Mouse (Mus musculus) urinary bladder, adult 2 months (tissue): ENCODE results near the gene Olfr1564. TPM values are rescaled to one million over a fixed set of nuclear protein-coding genes. Genes with fewer than 3 reads are reported as not detected.
"Not testable (repeated sequence)": the region's sequence is repeated elsewhere in the genome, so short reads cannot be mapped to it uniquely, and the experiment has no call there.

Source experiments
- DNase-seq: peaks from one replicate; pipeline ENCODE4 v3.0.0; 2022; ENCODE audit warnings: low spot score
- polyA plus RNA-seq: library from polyadenylated mRNA; depleted of rRNA; stranded (reverse); fragments of >200 nt; gene quantifications from 2 replicates; pipeline ENCODE4 v1.2.3, GENCODE M21; 2012; rRNA removed

Olfr1564 gene
- polyA plus RNA-seq: 0.09 and 0.22 TPM in 2 replicates

DNA sequence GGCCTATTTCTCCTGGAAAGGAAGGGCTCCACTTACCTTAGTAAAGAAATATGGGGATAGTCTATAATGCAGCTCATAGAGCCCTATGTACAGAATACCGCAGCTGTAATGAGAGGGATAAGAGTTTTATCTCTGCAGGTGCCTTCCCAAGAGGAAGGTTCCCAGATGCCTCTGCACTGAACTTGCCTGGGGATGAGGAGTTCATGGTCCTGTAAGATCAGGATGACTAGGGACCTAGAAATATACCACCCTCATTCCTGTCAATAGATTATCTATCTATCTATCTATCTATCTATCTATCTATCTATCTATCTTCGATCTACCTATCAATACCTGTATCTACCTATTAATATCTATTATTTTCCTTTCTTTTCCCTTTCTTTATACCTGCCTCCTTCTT, at the start of gene Olfr1564:
Gene Olfr1564 (minus strand): TSS at position 101 of the 400 bp plus-strand sequence.
- no peak for DNase-seq

DNA sequence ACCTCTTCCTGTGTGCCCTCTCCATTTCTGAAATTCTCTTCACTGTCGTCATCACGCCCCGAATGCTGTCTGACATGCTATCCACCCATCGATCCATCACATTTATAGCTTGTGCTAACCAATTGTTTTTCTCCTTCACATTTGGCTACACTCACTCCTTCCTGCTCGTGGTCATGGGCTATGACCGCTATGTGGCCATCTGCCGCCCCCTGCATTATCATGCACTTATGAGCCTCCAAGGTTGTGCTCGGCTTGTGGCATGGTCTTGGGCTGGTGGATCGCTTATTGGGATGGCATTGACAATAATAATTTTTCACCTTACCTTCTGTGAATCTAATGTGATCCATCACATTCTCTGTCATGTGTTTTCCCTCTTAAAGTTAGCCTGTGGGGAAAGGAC, 47.4 kb upstream of the Olfr1564 start:
- no peak for DNase-seq

DNA sequence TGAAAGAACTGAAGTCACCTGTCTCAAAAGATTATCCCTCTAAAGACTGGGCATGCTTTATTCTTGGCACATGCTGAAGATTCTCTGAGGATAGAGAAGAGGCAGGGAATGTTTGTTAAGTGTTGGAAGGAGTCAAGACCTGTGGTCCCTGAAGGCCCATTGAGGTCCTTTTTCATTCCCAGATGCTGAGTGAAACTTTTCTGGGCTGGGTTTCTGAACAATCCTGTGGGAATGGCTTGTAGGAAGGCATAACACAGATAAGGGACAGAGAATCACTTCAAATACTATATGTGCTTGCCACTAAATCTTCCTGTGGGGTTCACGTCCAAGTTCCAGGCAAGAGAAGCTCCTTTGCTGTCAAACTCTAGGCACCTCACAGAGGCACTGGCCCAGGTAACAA, 42.9 kb upstream of the Olfr1564 start, which contains the start of gene Olfr63:
Gene Olfr63 (plus strand): TSS at position 301 of the 400 bp plus-strand sequence.
- DNase-seq: no peak

DNA sequence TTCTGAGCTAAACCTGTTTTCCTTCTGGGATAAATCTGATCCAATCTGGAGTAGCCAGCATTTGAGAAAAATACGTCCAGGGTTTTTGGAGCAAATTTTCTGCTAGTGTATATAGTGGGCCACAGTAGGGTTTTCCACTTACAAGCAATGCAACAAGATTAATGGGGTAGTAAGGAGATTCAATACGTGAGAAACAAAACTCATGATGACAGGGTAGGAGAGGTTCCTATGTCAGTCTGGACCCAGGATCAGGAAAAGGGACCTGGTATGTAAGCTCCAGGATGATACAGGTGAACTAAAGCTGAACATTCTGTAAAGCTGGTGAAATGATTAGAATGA, 33.8 kb upstream of the Olfr1564 start:
- not testable (repeated sequence) for DNase-seq

DNA sequence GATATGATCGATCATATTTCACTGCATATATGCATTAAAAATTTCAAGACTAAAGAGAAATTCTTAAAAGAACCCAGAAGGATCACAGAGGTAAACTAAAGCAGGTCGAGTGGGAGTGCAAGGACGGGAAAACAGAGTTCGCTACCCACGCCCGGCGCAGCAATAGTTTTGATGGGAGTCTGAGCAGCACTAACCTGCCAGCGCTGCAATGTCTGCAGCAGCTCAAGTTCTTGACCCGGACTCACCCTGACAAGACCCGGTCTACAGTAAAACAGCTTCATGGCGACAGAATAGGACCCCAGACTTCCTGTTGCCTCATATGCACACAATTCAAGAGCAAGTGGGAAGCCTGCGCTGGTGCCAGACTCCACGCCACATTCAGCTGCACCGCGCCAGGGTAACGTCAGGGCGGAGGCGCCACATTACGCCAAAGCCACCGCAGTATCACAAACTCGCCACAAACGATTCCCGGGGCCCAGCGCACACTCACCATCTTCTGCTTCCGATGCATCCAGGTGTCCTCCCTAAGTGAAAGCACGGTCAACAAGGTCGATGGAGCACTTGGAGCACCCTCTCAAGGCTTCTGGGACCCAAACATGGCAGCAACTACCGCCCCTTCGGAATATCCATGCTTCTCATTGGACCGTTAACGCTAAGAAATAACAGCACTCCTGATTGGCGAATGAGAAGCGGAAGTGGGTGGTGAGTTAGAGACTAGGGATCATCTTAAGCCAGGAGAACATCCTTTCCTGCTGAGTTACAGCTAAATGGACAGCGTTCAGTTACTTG, 33.2 kb upstream of the Olfr1564 start, which contains the start of gene Zfp955a:
Gene Zfp955a (minus strand): TSS at position 616 of the 789 bp plus-strand sequence.
- not testable (repeated sequence) for DNase-seq

DNA sequence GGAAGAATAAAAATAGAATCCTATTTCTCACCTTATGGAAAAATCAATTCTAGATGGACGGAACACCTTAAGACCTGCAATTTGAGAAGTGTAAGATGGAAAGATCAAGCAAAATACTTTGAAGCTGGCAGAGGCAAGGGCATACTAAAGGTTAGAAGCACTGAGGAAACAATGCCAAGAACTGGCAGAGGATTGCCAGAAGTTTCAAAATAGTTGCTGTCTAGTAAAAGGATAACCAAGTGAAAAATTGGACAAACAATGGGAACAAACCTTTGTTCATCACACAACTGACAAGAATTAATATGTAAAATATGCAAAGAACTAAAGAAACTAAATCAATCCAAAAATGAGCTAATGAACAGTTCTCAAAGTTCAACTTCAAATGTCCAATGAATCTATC, 15.2 kb upstream of the Olfr1564 start:
- DNase-seq: not testable (repeated sequence)

DNA sequence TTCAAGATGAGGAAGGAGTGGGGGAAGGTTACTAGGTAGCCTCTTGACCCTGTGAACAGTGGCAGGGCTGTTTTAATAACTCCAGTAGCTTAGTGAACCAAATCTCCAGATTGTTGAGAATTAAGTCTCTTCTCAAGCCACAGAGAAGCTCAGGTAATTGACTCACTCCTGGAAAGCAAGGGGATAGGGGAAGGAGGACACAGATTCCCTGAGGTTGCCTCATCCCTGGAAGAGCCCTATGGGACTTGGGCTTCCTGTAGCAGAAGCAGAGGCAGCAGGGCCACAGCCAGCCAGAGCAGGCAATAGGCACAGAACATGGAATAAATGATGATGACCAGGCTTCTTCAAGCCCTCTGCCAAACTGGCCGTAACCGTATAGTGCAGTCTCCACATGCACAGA, 30.5 kb downstream of the Olfr1564 start, which contains the start of gene Olfr239:
Gene Olfr239 (plus strand): TSS at position 301 of the 400 bp plus-strand sequence.
- DNase-seq: not testable (repeated sequence)

DNA sequence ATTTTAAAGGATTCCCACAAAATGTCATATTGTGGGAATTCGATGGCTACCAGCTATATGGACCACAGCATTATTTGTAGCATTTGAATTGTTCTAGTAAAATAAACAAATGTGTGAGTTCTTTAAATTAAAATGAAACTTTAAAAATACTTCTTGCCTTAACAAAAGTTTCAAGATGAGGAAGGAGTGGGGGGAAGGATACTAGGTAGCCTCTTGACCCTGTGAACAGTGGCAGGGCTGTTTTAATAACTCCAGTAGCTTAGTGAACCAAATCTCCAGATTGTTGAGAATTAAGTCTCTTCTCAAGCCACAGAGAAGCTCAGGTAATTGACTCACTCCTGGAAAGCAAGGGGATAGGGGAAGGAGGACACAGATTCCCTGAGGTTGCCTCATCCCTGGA, 53.3 kb downstream of the Olfr1564 start, which contains the start of gene Olfr55:
Gene Olfr55 (plus strand): TSS at position 301 of the 400 bp plus-strand sequence.
- DNase-seq: not testable (repeated sequence)

Other genes starting within 250 kb of the Olfr1564 start
- gene Zfp952, start 228.6 kb downstream of the Olfr1564 start, polyA plus RNA-seq: 8.0 and 8.6 TPM in 2 replicates
- 4.9 and 5.1 TPM in 2 replicates for gene Zfp763, start 188.3 kb downstream of the Olfr1564 start, polyA plus RNA-seq
- not detected in 2 replicates for gene 4921501E09Rik, start 153.6 kb downstream of the Olfr1564 start, polyA plus RNA-seq
- 4.7 and 5.5 TPM in 2 replicates for gene Zfp563, start 132.4 kb downstream of the Olfr1564 start, polyA plus RNA-seq
- gene Morc2b, start 82.0 kb downstream of the Olfr1564 start, polyA plus RNA-seq: 0.04 and 0.07 TPM in 2 replicates
- gene Olfr55, start 53.2 kb downstream of the Olfr1564 start, polyA plus RNA-seq: not detected in 2 replicates
- gene Olfr239, start 30.4 kb downstream of the Olfr1564 start, polyA plus RNA-seq: not detected in 2 replicates
- gene Zfp955a, start 33.5 kb upstream of the Olfr1564 start, polyA plus RNA-seq: 6.7 and 7.1 TPM in 2 replicates
- not detected in 2 replicates for gene Olfr63, start 43.0 kb upstream of the Olfr1564 start, polyA plus RNA-seq
- 5.5 and 6.4 TPM in 2 replicates for gene Zfp955b, start 67.9 kb upstream of the Olfr1564 start, polyA plus RNA-seq
- gene Zfp81, start 137.2 kb upstream of the Olfr1564 start, polyA plus RNA-seq: 5.2 and 5.4 TPM in 2 replicates
- 8.5 and 9.5 TPM in 2 replicates for gene Zfp101, start 173.0 kb upstream of the Olfr1564 start, polyA plus RNA-seq
- gene Actl9, start 211.2 kb upstream of the Olfr1564 start, polyA plus RNA-seq: 0.25 TPM in 2 replicates